Mouse (Mus musculus) urinary bladder, adult 2 months (tissue): Measurements from ENCODE around the gene Mael. TPM values are rescaled to one million over a fixed set of nuclear protein-coding genes. Genes with fewer than 3 reads are reported as not detected.
A peak's percentile ranks its signal among the peaks of the same experiment; 100 is the strongest.

Experiments used
- DNase-seq: peaks from one replicate; pipeline ENCODE4 v3.0.0; 2022; ENCODE audit warnings: low spot score
- polyA plus RNA-seq: library from polyadenylated mRNA; depleted of rRNA; stranded (reverse); fragments of >200 nt; gene quantifications from 2 replicates; pipeline ENCODE4 v1.2.3, GENCODE M21; 2012; rRNA removed

Gene Mael
- polyA plus RNA-seq, 1 experiment: not detected

DNA sequence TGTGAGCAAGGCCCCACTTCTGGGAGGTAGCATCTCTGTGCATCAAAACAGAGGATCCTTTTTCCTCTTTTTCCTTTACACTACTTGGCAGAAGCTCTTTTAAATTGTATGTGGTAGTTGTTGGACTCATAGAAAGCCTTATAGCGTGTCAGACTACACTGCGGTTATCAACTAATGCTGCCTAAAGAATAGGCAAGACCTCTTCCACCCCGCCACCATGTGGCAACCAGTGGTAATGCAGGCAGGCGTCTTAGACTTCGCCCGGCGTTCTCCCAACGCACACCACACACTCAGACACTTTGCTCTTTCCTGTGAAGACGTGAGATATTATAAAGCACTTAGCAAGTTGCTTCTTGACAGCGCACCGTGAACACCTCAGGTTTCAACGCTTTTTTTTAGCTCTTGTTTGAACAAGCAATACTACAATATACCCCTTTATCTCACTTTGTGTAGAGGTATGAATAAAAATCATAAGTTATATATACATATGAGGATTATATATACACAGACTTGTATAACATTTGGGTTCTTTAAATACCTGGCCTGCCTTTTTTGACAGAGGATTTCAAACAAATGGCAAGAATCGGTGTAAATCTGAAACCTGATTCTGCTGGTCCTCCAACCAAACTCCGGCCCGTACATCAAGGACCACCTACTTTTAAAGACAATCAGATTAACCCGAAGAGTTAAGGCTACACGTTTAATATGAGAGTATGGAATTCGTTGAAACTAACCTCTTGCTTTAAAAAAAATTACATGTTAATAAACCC is 85.0 kb downstream of the Mael start:
- DNase-seq: peak; percentile 66

DNA sequence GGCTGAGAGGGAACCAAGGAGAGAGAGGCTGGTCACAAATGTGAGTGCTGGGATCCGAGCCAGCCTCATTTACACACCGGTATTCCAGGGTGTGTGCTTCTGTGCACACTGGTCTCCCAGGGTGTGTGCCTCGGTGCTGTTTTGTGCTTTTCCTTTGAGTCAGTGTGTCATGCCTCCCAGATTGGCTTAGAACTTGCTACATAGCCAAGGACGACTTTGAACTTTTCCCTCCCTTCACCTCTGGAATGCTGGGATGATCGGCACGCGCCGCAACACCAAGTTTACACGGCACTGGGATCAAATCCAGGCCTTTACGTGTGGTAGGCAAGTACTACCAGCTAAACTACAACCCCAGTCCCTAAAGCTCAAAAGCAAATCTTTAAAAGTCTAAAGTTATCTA is 86.5 kb downstream of the Mael start:
- DNase-seq: no peak

DNA sequence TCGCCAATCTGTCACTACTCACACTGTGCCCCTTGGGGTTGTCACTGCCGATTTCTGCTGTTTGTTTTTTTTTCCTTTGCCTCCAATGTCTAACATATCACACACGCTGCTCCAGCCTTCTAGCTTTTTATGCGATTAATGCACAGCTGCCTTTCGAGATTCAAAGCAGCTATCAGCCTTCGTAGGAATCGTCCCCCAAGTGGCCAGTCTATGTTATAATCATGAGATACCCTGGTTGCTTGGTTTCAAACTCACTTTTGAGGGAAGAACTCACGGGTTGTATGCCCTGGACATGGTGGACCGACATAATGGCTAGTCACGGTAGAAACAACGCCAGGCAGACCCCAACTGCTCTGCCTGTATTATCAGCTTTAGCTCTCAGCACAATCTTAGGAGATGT is 87.2 kb downstream of the Mael start:
- no peak for DNase-seq

Other genes starting within 250 kb of the Mael start
- 3.0 and 4.7 TPM in 2 replicates for gene Pou2f1, start 236.1 kb downstream of the Mael start, polyA plus RNA-seq
- 0.03 and 0.06 TPM in 2 replicates for gene Dusp27, start 110.8 kb downstream of the Mael start, polyA plus RNA-seq
- gene Gpa33, start 108.5 kb downstream of the Mael start, polyA plus RNA-seq: 57.3 and 59.9 TPM in 2 replicates
- 2.7 and 3.4 TPM in 2 replicates for gene Ildr2, start 15.4 kb upstream of the Mael start, polyA plus RNA-seq
- 20.7 and 24.5 TPM in 2 replicates for gene Tada1, start 140.3 kb upstream of the Mael start, polyA plus RNA-seq
- gene Pogk, start 171.1 kb upstream of the Mael start, polyA plus RNA-seq: 10.4 and 10.5 TPM in 2 replicates